Mouse (Mus musculus) spleen, postnatal 14 days (tissue): Measurements from ENCODE around the gene Ercc1.

Experiments used
- DNase-seq, 2 experiments: peaks; one replicate each; pipeline ENCODE4 v3.0.0; 2021 to 2022; ENCODE audit warnings: low spot score in 2 of 2

Ercc1 gene

GRCm38 (mm10) chr7:19365376-19365775 lies 20.8 kb downstream of the Ercc1 start:
- no peak for DNase-seq

DNA sequence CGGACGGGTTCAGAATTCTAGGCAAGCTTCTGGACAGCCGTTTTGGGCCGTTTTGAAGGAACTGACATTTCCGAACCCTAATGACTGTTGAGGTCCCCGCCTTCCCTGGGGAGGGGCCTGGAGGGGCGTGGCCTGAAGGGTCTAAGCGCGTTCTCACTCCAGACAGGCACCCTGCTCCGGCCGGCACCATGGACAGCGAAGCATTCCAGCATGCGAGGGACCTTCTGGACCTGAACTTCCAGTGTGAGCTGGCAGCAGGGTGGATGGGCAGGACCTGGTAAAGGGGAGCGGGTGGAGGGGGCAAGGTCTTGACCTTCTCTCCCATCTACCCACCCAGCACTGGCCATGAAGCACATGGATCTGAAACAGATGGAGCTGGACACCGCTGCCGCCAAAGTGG lies 23.8 kb downstream of the Ercc1 start:
- DNase-seq = no peak

GRCm38 (mm10) chr7:19369823-19370425 lies 25.3 kb downstream of the Ercc1 start:
- peak; percentile 32 to 53 for DNase-seq

GRCm38 (mm10) chr7:19373367-19373766 lies 28.8 kb downstream of the Ercc1 start:
- no peak for DNase-seq

DNA sequence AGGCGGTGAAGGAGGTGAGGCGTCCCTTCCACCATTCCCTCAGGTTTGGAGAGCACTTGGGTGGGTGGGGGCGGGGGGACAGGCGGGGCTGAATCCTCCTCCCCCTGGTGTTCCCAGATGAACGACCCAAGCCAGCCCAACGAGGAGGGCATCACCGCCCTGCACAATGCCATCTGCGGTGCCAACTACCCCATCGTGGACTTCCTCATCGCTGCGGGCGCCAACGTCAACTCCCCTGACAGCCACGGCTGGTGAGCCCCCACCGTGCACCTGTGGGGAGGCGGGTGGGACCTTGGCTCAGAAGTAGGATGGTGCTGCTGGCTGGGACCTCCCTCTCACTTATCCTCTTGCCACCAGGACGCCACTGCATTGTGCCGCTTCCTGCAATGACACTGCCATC lies 30.8 kb downstream of the Ercc1 start:
- no peak for DNase-seq

GRCm38 (mm10) chr7:19376019-19376418 lies 31.4 kb downstream of the Ercc1 start:
- DNase-seq = no peak

GRCm38 (mm10) chr7:19378049-19378448 lies 33.5 kb downstream of the Ercc1 start:
- no peak for DNase-seq

DNA sequence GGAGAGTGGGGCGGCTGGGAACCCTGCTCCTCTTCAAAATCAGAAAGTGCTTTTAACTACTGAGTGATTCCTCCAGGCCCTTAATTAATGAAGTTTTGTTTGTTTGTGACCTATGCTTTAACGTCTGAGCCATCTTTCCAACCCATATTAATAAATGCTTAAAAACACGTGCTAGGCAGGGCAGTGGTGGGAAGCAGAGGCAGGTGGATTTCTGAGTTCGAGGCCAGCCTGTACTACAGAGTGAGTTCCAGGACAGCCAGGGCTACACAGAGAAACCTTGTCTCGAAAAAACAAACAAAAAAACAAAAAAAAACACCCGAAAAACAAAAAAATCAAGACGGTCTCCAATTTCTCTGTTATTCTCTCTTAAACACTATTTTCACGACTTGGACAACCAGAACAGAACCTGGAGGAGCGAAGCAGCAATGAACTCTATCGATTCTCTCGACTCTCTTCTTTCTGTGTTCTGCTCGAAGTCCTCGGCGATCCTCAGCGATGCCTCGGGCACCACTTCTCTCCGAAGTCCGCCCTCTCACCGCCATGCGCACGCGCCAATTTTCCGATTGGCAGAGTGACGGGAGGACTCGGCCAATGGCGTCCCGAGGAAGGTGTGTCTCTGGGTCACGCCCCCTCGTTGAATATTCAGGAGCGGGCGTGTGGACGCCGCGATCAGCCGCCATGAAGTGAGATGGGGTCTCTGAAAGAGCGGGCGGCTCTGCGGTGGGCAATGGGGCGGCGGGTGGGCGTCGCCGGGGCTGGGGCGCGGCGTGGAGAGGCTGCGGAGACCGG lies 37.0 kb downstream of the Ercc1 start, which contains the start of gene Ercc2:
Gene Ercc2, plus strand, starts transcription at position 634 of the 789 bp plus-strand sequence.
- peak; percentile 98 for DNase-seq

- no peak for DNase-seq
These were observed 37.6 kb downstream of the Ercc1 start for GRCm38 (mm10) chr7:19382166-19382541.

DNA sequence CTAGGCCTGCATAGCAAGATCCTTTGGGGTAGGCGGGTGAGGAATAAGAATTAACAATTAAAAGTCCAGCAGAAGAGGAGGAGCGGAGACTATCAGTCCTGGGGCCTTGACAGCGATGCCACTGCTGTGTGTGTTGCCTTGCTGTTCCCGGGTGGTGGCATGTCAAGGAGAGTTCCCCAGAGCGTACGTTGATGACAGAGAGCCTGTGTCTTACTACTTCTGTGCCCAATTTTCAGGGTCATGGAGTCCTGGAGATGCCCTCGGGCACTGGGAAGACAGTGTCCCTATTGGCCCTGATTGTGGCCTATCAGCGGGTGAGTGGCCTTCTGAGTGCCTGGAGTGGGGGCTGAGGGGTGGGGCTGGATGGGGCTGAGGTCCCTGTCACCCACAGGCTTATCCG lies 39.1 kb downstream of the Ercc1 start:
- no peak for DNase-seq

DNA sequence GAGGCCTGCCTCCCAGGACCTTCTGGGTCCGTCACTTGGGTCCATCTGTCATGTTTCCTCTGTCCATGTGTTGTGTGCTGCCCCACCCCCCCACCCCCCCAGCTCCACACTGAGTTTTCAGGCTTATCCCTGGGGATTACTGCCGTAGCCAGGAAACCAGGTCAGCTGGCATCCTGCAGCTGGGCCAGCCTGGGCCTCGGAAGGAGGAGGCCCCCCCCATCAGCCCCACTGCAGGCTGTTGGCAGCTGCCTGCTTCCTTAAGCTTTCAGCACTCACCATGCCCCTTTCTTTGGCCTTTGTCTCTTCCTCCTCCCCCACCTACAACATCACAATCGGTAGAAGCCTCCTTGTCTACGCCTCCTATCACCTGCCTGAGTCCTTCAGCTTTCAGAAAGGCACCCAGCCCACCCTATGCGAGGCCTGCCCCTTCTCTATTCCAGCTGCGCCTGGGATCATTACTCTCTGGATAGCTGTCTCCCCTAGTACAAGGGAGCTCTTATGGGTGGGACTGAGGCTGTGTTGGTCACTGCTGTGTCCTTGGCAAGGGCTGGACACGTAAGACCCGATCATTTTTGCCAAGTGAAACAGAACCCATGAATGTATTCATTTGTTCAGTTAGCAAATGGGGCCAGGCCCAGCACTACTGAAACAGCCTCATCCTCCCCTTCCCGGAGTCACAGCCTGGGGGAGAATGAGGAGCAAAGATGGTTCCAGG lies 44.3 kb downstream of the Ercc1 start:
- no peak for DNase-seq

GRCm38 (mm10) chr7:19394484-19394883 lies 49.9 kb downstream of the Ercc1 start:
- DNase-seq = no peak

GRCm38 (mm10) chr7:19399496-19400280 lies 55.1 kb downstream of the Ercc1 start:
- DNase-seq = no peak

GRCm38 (mm10) chr7:19400946-19401345 lies 56.4 kb downstream of the Ercc1 start:
- DNase-seq = no peak

DNA sequence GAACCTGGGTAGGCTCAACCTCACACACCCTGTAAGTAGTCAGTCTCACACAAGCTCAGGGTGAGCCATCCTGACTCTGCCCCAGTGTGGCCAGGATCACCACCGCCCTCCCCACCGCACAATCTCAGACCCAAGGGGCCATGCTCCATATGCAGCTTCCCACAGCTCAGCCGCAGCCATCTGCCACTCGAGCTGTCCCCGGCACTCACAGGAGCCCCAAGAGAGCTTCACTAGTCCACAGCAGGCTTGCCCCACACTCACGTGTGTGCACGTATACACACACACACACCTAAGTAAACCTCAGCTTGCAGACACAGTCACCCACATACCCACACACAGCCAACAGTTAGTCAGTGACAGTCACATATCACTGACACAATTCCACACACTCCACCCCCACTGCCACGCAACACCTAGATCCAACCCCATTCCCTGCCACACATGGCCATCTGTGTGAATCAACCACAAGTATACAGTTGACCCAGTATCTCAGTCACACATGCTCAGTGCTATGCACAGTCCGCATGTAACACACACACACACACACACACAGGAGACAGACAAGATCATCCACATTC lies 58.0 kb downstream of the Ercc1 start:
- DNase-seq = no peak

DNA sequence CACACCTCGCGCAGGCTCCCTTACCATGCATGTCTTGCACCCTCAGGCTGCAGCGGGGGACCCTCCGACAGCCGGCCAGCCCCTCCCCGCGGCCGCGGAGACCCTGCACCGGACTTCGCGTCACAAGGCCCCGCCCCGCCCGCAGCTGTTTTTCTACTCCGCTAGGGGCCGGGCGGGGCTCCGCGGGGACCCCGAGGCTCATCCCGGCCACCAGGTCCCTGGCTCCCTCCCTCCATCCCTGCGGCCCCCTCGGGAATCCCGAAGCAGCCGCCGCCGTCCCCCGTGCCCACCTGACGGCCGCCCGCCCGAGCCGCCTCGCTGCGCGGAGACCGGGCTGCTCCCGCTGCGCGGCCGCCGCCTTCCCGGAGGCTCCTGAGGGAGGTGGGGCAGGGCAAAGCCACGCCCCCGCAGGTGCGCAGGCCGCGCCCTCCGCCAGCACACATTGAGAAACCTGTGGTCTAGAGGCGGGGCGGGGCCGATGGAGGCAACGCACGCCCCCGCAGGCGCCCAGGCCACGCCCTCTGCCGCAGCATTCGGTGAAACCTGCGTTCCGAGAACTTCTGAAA lies 59.2 kb downstream of the Ercc1 start, which contains the start of gene Klc3:
Gene Klc3, minus strand, starts transcription at position 374 of the 566 bp plus-strand sequence.
- peak; percentile 62 to 63 for DNase-seq

- no peak for DNase-seq
These were observed 59.9 kb downstream of the Ercc1 start, which contains the start of gene Ckm for GRCm38 (mm10) chr7:19404476-19404875. TSS of gene Ckm (plus strand) at chr7:19404776.

- peak; percentile 67 to 79 for DNase-seq
These were observed 60.8 kb downstream of the Ercc1 start for GRCm38 (mm10) chr7:19405417-19405816.
